Mouse (Mus musculus) embryo, embryonic 10.5 days (tissue): ENCODE measurements around the gene Gnptab.
A peak's percentile ranks its signal among the peaks of the same experiment; 100 is the strongest.
"Not testable (repeated sequence)": the region's sequence is repeated elsewhere in the genome, so short reads cannot be mapped to it uniquely, and the experiment has no call there.

Source experiments
- DNase-seq: peaks from one replicate; pipeline ENCODE4 v3.0.0-alpha.2; 2015; ENCODE audit warnings: low spot score

The Gnptab gene

GRCm38 (mm10) chr10:88417686-88418085, 38.8 kb downstream of the Gnptab start:
- DNase-seq: no peak

- no peak for DNase-seq
Observed at GRCm38 (mm10) chr10:88420141-88420541, 41.2 kb downstream of the Gnptab start.

GRCm38 (mm10) chr10:88420655-88421435, 41.9 kb downstream of the Gnptab start:
- no peak for DNase-seq

- peak; percentile 78 for DNase-seq
Observed at GRCm38 (mm10) chr10:88426158-88426816, 47.4 kb downstream of the Gnptab start.

GRCm38 (mm10) chr10:88426896-88427295, 48.0 kb downstream of the Gnptab start:
- no peak for DNase-seq

GRCm38 (mm10) chr10:88427998-88428397, 49.1 kb downstream of the Gnptab start:
- DNase-seq: no peak

- no peak for DNase-seq
Observed at GRCm38 (mm10) chr10:88441224-88441623, 62.3 kb downstream of the Gnptab start.

- no peak for DNase-seq
Observed at GRCm38 (mm10) chr10:88451221-88451620, 72.3 kb downstream of the Gnptab start.

GRCm38 (mm10) chr10:88451990-88452389, 73.1 kb downstream of the Gnptab start:
- no peak for DNase-seq

- peak; percentile 2 for DNase-seq
Observed at GRCm38 (mm10) chr10:88457816-88458215, 78.9 kb downstream of the Gnptab start.

GRCm38 (mm10) chr10:88459502-88459992, 80.6 kb downstream of the Gnptab start, which contains the start of gene Sycp3:
TSS of gene Sycp3 (plus strand) at chr10:88459569.
- no peak for DNase-seq

GRCm38 (mm10) chr10:88460122-88460820, 81.3 kb downstream of the Gnptab start:
- no peak for DNase-seq

- not testable (repeated sequence) for DNase-seq
Observed at GRCm38 (mm10) chr10:88482866-88483265, 103.9 kb downstream of the Gnptab start.

- no peak for DNase-seq
Observed at GRCm38 (mm10) chr10:88488629-88489028, 109.7 kb downstream of the Gnptab start.

- no peak for DNase-seq
Observed at GRCm38 (mm10) chr10:88491632-88492031, 112.7 kb downstream of the Gnptab start.

- DNase-seq: no peak
Observed at GRCm38 (mm10) chr10:88492658-88493057, 113.7 kb downstream of the Gnptab start.

GRCm38 (mm10) chr10:88494959-88495587, 116.1 kb downstream of the Gnptab start:
- no peak for DNase-seq
